7 mouse cellular contexts compared by ENCODE assay signal in the genomic region with DNA sequence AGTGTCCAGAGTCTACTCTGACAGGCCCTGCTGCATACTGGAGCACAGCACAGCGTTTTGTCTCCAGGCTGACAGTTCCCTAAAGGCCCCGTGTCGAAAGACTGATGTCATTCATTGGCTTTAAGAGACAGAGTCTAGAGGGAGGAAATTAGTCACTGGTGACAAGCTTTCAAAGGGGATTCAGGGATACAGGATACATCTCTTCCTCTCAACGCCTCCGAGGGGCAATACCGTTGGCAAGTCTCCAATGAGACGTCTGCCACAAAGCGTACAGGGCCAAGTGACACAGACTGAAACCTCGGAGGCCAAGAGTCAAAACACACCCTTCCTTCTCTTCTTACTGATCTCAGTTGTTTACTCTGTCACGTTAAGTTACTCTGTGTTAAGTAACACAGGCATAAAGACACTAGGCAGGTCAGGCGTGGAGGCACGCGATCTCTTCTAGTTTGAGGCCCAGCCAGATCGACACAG. TPM values are rescaled to one million over a fixed set of nuclear protein-coding genes. Genes with fewer than 3 reads are reported as not detected.
DNase-seq lines count a peak whose midpoint lies in the region; ATAC-seq and TF ChIP-seq lines count a peak whose summit lies in the region.

No protein-coding gene starts in this region.

- peak; percentile 76 for DNase-seq in CD4-positive helper T cell, adult 2 months (ENCODE audit: low read depth, low spot score)
- DNase-seq in NIH3T3 (ENCODE audit: low read depth): peak; percentile 81
- DNase-seq in heart, embryonic 10.5 days (ENCODE audit: low spot score): no peak
- no peak for DNase-seq in cerebellum, adult 9-10 months
- DNase-seq in T-cell, adult 2 months (ENCODE audit: low spot score): no peak

- 0 out of 2 replicates have a peak overlapping the region, but pooled peaks have one; percentile 30 for H3K27ac ChIP-seq in heart, embryonic 10.5 days
- no peak overlapping the region; the same call in 1 of the 2 replicates for H3K27ac ChIP-seq in kidney, embryonic 16.5 days (ENCODE audit: low read length)

- no peak overlapping the region for H3K9ac ChIP-seq in kidney, embryonic 16.5 days (replicated peaks; ENCODE audit: low read length)

- ATAC-seq in kidney, embryonic 16.5 days (ENCODE audit: low FRiP score, low TSS enrichment): peak; percentile 27; the same call in 1 of the 2 replicates

- no peak for TF ChIP-seq POLR2A in myocyte (IDR thresholded peaks at IDR 0.05; ENCODE audit: insufficient read length, low read depth)

- H3K4me3 ChIP-seq in heart, embryonic 10.5 days: peak overlapping the region; percentile 4; the same call in 1 of the 2 replicates
- no peak overlapping the region for H3K4me3 ChIP-seq in kidney, embryonic 16.5 days (ENCODE audit: low read length)
- no peak overlapping the region for H3K4me3 ChIP-seq in myocyte

- H3K4me1 ChIP-seq in heart, embryonic 10.5 days: peaks cover 29% of the 10 kb centered on the region
- peaks cover 14% of the 10 kb centered on the region; the same call in 1 of the 2 replicates for H3K4me1 ChIP-seq in kidney, embryonic 16.5 days (ENCODE audit: insufficient read depth, low read length)

- H3ac ChIP-seq in myocyte (ENCODE audit: control insufficient read depth, insufficient read length): no peak overlapping the region

- H3K4me2 ChIP-seq in kidney, embryonic 16.5 days (replicated peaks; ENCODE audit: low read depth, low read length): no peak overlapping the region
- peak overlapping the region; percentile 58 for H3K4me2 ChIP-seq in myocyte (ENCODE audit: low read depth)

- peaks cover 2% of the 10 kb centered on the region for H3K79me2 ChIP-seq in myocyte (ENCODE audit: control insufficient read depth, insufficient read depth)

- WGBS in heart, embryonic 10.5 days: 36% methylated on average over 14 of the region's 14 CpGs
- 19% methylated on average over 14 of the region's 14 CpGs for WGBS in kidney, embryonic 16.5 days

- no peaks in the 10 kb centered on the region for H3K9me3 ChIP-seq in heart, embryonic 10.5 days
- H3K9me3 ChIP-seq in kidney, embryonic 16.5 days (ENCODE audit: low read length): no peaks in the 10 kb centered on the region

- no peaks in the 10 kb centered on the region for H3K36me3 ChIP-seq in heart, embryonic 10.5 days
- no peaks in the 10 kb centered on the region for H3K36me3 ChIP-seq in kidney, embryonic 16.5 days (ENCODE audit: insufficient read depth, low read length)
- H3K36me3 ChIP-seq in myocyte (ENCODE audit: control insufficient read depth, insufficient read depth): no peaks in the 10 kb centered on the region

- peaks cover 21% of the 10 kb centered on the region for H3K27me3 ChIP-seq in heart, embryonic 10.5 days (ENCODE audit: insufficient read depth, poor library complexity, severe bottlenecking)
- H3K27me3 ChIP-seq in kidney, embryonic 16.5 days (ENCODE audit: insufficient read depth, low read length): no peaks in the 10 kb centered on the region
- H3K27me3 ChIP-seq in myocyte (ENCODE audit: control insufficient read depth, insufficient read depth, insufficient read length): no peaks in the 10 kb centered on the region

TF ChIP-seq in myocyte, 11 proteins besides CTCF, POLR2A, EP300 and RAD21:
- TF ChIP-seq MAX (IDR thresholded peaks at IDR 0.05; ENCODE audit: low read depth): no peak
- no peak for TF ChIP-seq USF1 (IDR thresholded peaks at IDR 0.05; ENCODE audit: low read depth)
- peak; percentile 14; the same call in 1 of the 2 replicates for TF ChIP-seq CEBPB (IDR thresholded peaks at IDR 0.05; ENCODE audit: insufficient read depth, poor library complexity, severe bottlenecking)
- no peak for TF ChIP-seq E2F4 (IDR thresholded peaks at IDR 0.05; ENCODE audit: insufficient read depth)

RNA-seq across cellular contexts. Expression of a gene that starts 10.6 kb away (rescaled TPM):
- 43.8 and 63.2 TPM in 2 replicates for polyA plus RNA-seq in heart, embryonic 10.5 days (2016; fragmentation: Nextera tagmentation; extraction: Ambion mirVana)
- polyA plus RNA-seq in kidney, embryonic 16.5 days (2015; fragmentation: Nextera tagmentation; extraction: Ambion mirVana): 49.8 and 54.7 TPM in 2 replicates
- polyA plus RNA-seq in myocyte (2012; fragmentation: generic; extraction: Trizol): 46.1 TPM

RNA-seq across cellular contexts. Expression of a gene that starts 21.6 kb away (rescaled TPM):
- 3.3 and 3.4 TPM in 2 replicates for polyA plus RNA-seq in heart, embryonic 10.5 days (2016; fragmentation: Nextera tagmentation; extraction: Ambion mirVana)
- polyA plus RNA-seq in kidney, embryonic 16.5 days (2015; fragmentation: Nextera tagmentation; extraction: Ambion mirVana): 3.2 and 3.6 TPM in 2 replicates
- polyA plus RNA-seq in myocyte (2012; fragmentation: generic; extraction: Trizol): 5.1 TPM

RNA-seq across cellular contexts. Expression of a gene that starts 30.4 kb away (rescaled TPM):
- polyA plus RNA-seq in heart, embryonic 10.5 days (2016; fragmentation: Nextera tagmentation; extraction: Ambion mirVana): not detected in 2 replicates
- polyA plus RNA-seq in kidney, embryonic 16.5 days (2015; fragmentation: Nextera tagmentation; extraction: Ambion mirVana): 0.09 and 0.14 TPM in 2 replicates
- not detected for polyA plus RNA-seq in myocyte (2012; fragmentation: generic; extraction: Trizol)

Comparison
In these comparisons a context has a peak if more than half of its experiments do, and no peak if none do; other contexts are left out.
1. DNase-seq: peak in CD4-positive helper T cell, adult 2 months (single experiment) and NIH3T3 (single experiment); none in heart, embryonic 10.5 days (single experiment), cerebellum, adult 9-10 months (single experiment) and T-cell, adult 2 months (single experiment).